Mouse (Mus musculus): Measurements from ENCODE around the gene Kif1bp. TPM values are rescaled to one million over a fixed set of nuclear protein-coding genes. Genes with fewer than 3 reads are reported as not detected.
"Not testable (repeated sequence)": the region's sequence is repeated elsewhere in the genome, so short reads cannot be mapped to it uniquely, and the experiment has no call there.

Gene Kif1bp
- polyA plus RNA-seq, 1 experiment from 2014 or later: 62.5 TPM

DNA sequence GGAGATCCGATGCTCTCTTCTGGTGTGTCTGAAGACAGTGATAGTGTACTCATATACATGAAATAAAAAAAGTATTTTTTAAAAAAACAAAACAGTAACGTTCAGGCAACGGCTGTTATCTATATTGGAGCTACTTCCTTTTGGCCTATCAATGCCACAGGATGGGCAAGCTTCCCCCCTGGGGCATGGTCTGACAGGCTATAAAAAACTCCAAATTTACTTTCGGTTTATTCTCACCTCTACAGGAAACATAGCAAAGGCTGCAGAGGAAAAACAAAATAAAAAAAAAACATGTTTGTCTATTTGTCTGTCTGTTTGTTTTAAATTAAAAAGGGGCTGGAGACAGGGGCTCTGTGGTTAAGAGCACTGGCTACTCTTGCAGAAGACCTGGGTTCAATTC is 74.9 kb downstream of the Kif1bp start:
- DNase-seq (ENCODE audit: low spot score) (no peak), ATAC-seq (ENCODE audit: insufficient read depth, low FRiP score, low TSS enrichment) (no peak)
- WGBS: 77% methylated on average over 4 of the region's 4 CpGs
- H3K4me2 ChIP-seq (ENCODE audit: low read depth): no peak overlapping the region
- no peak overlapping the region for H3K9ac ChIP-seq (ENCODE audit: low read length)
- H3K27ac ChIP-seq (ENCODE audit: low read depth, low read length): no peak overlapping the region
- no peaks in the 10 kb centered on the region for H3K27me3 ChIP-seq (ENCODE audit: control insufficient read depth, insufficient read depth, low read length)
- no peak overlapping the region for H3K4me3 ChIP-seq (ENCODE audit: low read depth, low read length)
- no peaks in the 10 kb centered on the region for H3K4me1 ChIP-seq (ENCODE audit: control insufficient read depth, insufficient read depth, low read length)
- no peaks in the 10 kb centered on the region for H3K36me3 ChIP-seq (ENCODE audit: control insufficient read depth, insufficient read depth, low read length)
- no peaks in the 10 kb centered on the region for H3K9me3 ChIP-seq (ENCODE audit: control insufficient read depth, low read length)

DNA sequence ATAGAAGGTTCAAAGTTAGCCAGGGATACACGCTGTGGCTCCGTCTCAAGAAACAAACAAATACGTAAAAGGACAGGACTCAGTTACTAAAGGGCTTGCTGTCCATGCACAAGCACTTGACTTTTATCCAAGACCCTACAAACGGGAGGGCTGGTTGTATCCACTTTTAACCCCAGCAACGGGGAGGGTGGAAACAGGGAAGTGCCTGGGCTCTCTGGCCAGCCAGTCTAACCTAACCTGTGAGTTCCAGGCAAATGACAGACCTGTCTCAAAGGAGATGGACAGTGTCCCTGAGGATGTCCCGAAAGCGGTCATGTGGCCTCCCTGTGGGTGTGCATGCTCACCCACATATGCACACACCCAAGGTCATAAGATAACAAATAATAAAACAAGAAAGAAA is 76.3 kb downstream of the Kif1bp start:
- Histone ChIP-seq H3K9ac (ENCODE audit: low read length) (no peak overlapping the region), H3K27me3 (ENCODE audit: control insufficient read depth, insufficient read depth, low read length) (no peaks in the 10 kb centered on the region), H3K4me3 (ENCODE audit: low read depth, low read length) (no peak overlapping the region), H3K9me3 (ENCODE audit: control insufficient read depth, low read length) (no peaks in the 10 kb centered on the region), H3K4me2 (ENCODE audit: low read depth) (no peak overlapping the region), H3K4me1 (ENCODE audit: control insufficient read depth, insufficient read depth, low read length) (no peaks in the 10 kb centered on the region), H3K36me3 (ENCODE audit: control insufficient read depth, insufficient read depth, low read length) (no peaks in the 10 kb centered on the region), H3K27ac (ENCODE audit: low read depth, low read length) (no peak overlapping the region)
- 81% methylated on average over 7 of the region's 7 CpGs for WGBS
- DNase-seq (ENCODE audit: low spot score) (no peak), ATAC-seq (ENCODE audit: insufficient read depth, low FRiP score, low TSS enrichment) (no peak)

DNA sequence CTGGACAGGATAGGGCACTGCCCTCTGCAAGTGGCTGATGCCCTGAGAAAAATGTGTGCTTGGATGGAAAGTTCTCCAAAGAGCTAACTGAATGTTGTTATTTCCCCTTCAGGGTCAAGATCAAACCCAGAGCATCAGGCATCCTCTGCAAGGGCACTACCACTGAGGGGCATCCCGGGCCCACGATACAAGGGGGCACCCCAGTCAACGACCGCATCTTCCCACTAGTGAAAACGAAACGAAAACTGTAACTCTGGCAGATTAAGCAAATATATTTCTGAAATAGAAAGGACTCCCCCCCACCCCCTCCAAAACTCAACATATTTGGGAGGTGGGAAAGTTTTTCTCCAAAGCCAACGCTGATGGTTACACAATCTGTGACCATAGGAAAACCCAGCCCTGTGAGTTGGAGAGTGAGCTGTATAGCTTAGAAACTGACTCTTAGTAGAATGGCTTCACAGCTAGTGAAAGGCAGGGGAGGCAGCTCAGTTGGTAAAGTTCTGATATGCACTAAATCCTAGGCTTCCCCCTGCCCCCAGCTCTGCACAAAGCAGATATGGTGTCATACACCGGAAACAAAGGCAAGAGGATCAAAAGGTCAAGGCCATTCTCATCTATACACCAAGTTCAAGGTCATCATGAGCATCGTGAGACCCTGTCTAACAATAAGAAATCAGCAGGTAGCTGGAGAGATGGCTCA is 77.2 kb downstream of the Kif1bp start:
- H3K4me3 ChIP-seq (ENCODE audit: low read depth, low read length): no peak overlapping the region
- no peak for ATAC-seq (ENCODE audit: insufficient read depth, low FRiP score, low TSS enrichment)
- no peak overlapping the region for H3K27ac ChIP-seq (ENCODE audit: low read depth, low read length)
- H3K27me3 ChIP-seq (ENCODE audit: control insufficient read depth, insufficient read depth, low read length): no peaks in the 10 kb centered on the region
- H3K4me2 ChIP-seq (ENCODE audit: low read depth): no peak overlapping the region
- H3K9me3 ChIP-seq (ENCODE audit: control insufficient read depth, low read length): no peaks in the 10 kb centered on the region
- no peaks in the 10 kb centered on the region for H3K4me1 ChIP-seq (ENCODE audit: control insufficient read depth, insufficient read depth, low read length)
- H3K9ac ChIP-seq (ENCODE audit: low read length): no peak overlapping the region
- 90% methylated on average over 9 of the region's 9 CpGs for WGBS
- DNase-seq (ENCODE audit: low spot score): no peak
- H3K36me3 ChIP-seq (ENCODE audit: control insufficient read depth, insufficient read depth, low read length): no peaks in the 10 kb centered on the region

DNA sequence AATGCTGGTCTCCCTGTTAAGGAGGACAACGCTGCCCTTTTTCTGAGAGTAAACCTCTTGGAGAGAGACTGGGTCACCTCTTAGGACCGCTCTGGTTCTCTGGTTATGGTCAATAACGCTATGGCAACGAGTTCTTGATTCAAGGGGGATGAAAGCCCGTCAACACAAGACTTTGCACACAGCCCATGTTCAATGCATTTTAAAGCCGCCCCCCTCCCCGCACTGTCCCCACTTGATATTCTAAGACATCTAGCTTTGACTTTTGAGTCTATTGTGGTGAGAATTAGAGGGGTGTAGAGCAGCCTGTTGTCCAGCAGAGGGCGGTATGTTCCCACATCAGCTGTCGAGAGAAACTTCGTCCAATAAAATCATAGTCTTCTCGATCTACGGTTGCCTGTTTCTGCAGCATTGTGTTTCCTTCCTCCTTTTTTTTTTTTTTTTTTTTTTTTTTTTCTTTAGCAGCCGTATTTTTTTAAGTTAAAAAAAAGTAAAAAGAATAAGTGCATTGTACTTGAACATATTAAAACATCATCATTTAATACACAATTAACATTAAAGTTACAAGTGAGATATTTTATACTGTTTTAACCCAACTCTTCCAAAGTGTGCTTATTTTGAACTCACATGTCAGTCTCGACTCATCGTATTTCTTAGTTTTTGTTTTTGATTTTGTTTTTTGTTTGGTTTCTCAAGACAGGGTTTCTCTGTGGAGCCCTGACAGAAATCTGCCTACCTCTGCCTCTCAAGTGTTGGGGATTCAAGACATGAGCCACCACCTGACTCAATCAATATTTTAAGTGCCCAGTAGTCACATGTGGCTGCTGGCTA is 78.0 kb downstream of the Kif1bp start:
- Histone ChIP-seq H3K4me3 (ENCODE audit: low read depth, low read length) (no peak overlapping the region), H3K36me3 (ENCODE audit: control insufficient read depth, insufficient read depth, low read length) (no peaks in the 10 kb centered on the region), H3K27me3 (ENCODE audit: control insufficient read depth, insufficient read depth, low read length) (no peaks in the 10 kb centered on the region), H3K9me3 (ENCODE audit: control insufficient read depth, low read length) (no peaks in the 10 kb centered on the region), H3K4me1 (ENCODE audit: control insufficient read depth, insufficient read depth, low read length) (no peaks in the 10 kb centered on the region), H3K4me2 (ENCODE audit: low read depth) (no peak overlapping the region), H3K9ac (ENCODE audit: low read length) (no peak overlapping the region), H3K27ac (ENCODE audit: low read depth, low read length) (no peak overlapping the region)
- peak; percentile 31; the same call in 1 of the 2 replicates for ATAC-seq (ENCODE audit: insufficient read depth, low FRiP score, low TSS enrichment)
- peak; percentile 67 for DNase-seq (ENCODE audit: low spot score)
- WGBS: 29% methylated on average over 15 of the region's 15 CpGs

DNA sequence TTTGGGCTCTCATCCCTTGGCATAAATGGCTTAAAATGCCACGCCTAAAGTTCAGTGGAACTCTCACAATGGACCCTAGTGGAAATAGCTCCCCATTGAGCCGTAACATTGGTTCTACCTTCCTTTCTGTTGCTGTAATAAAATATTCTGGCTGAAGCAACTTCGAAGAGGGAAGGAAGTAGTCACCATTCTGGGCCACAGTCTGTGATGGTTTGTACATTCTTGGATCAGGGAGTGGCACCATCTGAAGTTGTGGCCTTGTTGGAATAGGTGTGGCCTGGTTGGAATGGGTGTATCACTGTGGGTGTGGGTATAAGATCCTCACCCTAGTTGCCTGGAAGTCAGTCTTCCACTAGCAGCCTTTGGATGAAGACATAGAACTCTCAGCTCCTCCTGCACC is 86.6 kb downstream of the Kif1bp start:
- WGBS: 81% methylated on average over 3 of the region's 3 CpGs
- H3K36me3 ChIP-seq (ENCODE audit: control insufficient read depth, insufficient read depth, low read length); H3K4me1 ChIP-seq (ENCODE audit: control insufficient read depth, insufficient read depth, low read length); H3K9ac ChIP-seq (ENCODE audit: low read length); H3K4me3 ChIP-seq (ENCODE audit: low read depth, low read length); H3K27me3 ChIP-seq (ENCODE audit: control insufficient read depth, insufficient read depth, low read length); H3K9me3 ChIP-seq (ENCODE audit: control insufficient read depth, low read length); ATAC-seq (ENCODE audit: insufficient read depth, low FRiP score, low TSS enrichment); H3K27ac ChIP-seq (ENCODE audit: low read depth, low read length); DNase-seq (ENCODE audit: low spot score); H3K4me2 ChIP-seq (ENCODE audit: low read depth): not testable (repeated sequence)

Other genes starting within 250 kb of the Kif1bp start
- gene Hk1, start 198.5 kb downstream of the Kif1bp start, polyA plus RNA-seq (2014; fragmentation: Nextera tagmentation; extraction: Ambion mirVana): 27.6 and 36.9 TPM in 2 replicates
- 0.22 TPM in 1 of 2 replicates, not detected in the other for gene Hkdc1, start 156.0 kb downstream of the Kif1bp start, polyA plus RNA-seq (2014; fragmentation: Nextera tagmentation; extraction: Ambion mirVana)
- 0.99 and 1.0 TPM in 2 replicates for gene 4930507D05Rik, start 129.0 kb downstream of the Kif1bp start, polyA plus RNA-seq (2014; fragmentation: Nextera tagmentation; extraction: Ambion mirVana)
- 27.1 and 28.4 TPM in 2 replicates for gene Supv3l1, start 128.7 kb downstream of the Kif1bp start, polyA plus RNA-seq (2014; fragmentation: Nextera tagmentation; extraction: Ambion mirVana)
- 100 and 105 TPM in 2 replicates for gene Vps26a, start 91.7 kb downstream of the Kif1bp start, polyA plus RNA-seq (2014; fragmentation: Nextera tagmentation; extraction: Ambion mirVana)
- gene Srgn, start 51.0 kb downstream of the Kif1bp start, polyA plus RNA-seq (2014; fragmentation: Nextera tagmentation; extraction: Ambion mirVana): 5.3 and 7.3 TPM in 2 replicates
- 35.8 and 36.9 TPM in 2 replicates for gene Ddx21, start 23.8 kb upstream of the Kif1bp start, polyA plus RNA-seq (2014; fragmentation: Nextera tagmentation; extraction: Ambion mirVana)
- gene Ddx50, start 72.8 kb upstream of the Kif1bp start, polyA plus RNA-seq (2014; fragmentation: Nextera tagmentation; extraction: Ambion mirVana): 118 and 123 TPM in 2 replicates
- gene Stox1, start 147.7 kb upstream of the Kif1bp start, polyA plus RNA-seq (2014; fragmentation: Nextera tagmentation; extraction: Ambion mirVana): 1.1 and 1.9 TPM in 2 replicates
- gene Ccar1, start 213.8 kb upstream of the Kif1bp start, polyA plus RNA-seq (2014; fragmentation: Nextera tagmentation; extraction: Ambion mirVana): 154 and 167 TPM in 2 replicates

Data from neural tube, embryonic 11.5 days (tissue).